Mouse (Mus musculus) olfactory bulb, adult 2 months (tissue): ENCODE measurements around the gene Nhlrc3. TPM values are rescaled to one million over a fixed set of nuclear protein-coding genes. Genes with fewer than 3 reads are reported as not detected.
A peak's percentile ranks its signal among the peaks of the same experiment; 100 is the strongest.

Experiments
- H3K27ac ChIP-seq: fragments of 200-500 bp; 2 replicates; pipeline ENCODE4 v1.5.1; 2012; ENCODE audit warnings: low read depth, low read length; ENCODE audit not compliant: insufficient read depth
- H3K4me1 ChIP-seq: fragments of 200-500 bp; 2 replicates; pipeline ENCODE4 v1.6.1; 2012; ENCODE audit warnings: low read length; ENCODE audit not compliant: control insufficient read depth, insufficient read depth
- H3K4me3 ChIP-seq: fragments of 200-500 bp; 2 replicates; pipeline ENCODE4 v1.5.1; 2012; ENCODE audit warnings: mild to moderate bottlenecking, low read depth, low read length, moderate library complexity; ENCODE audit not compliant: insufficient read depth
- CTCF ChIP-seq: fragments of 200-500 bp; IDR thresholded peaks from 2 replicates; pipeline ENCODE4 v1.5.1; 2012; ENCODE audit warnings: low read depth, mild to moderate bottlenecking, low read length, moderate library complexity; ENCODE audit not compliant: insufficient read depth
- POLR2A ChIP-seq: fragments of 200-500 bp; IDR thresholded peaks from 2 replicates; pipeline ENCODE4 v1.6.1; 2012; ENCODE audit warnings: mild to moderate bottlenecking, low read depth, low read length, moderate library complexity; ENCODE audit not compliant: insufficient read depth
- WGBS: fragments of 180-500 bp; shearing (Covaris S2); methylation state at CpG from one replicate; pipeline ENCODE4 v1.1.7; 2018; 5-methylcytosine and 5-hydroxymethylcytosine counted together
- polyA plus RNA-seq: library from polyadenylated mRNA; stranded (reverse); fragments of >200 nt; gene quantifications from 2 replicates; pipeline ENCODE4 v1.2.4, GENCODE M21; 2012; ENCODE audit warnings: low replicate concordance; ENCODE audit not compliant: missing spikeins, insufficient read depth, insufficient read length

The Nhlrc3 gene
- polyA plus RNA-seq, 1 experiment: not detected

DNA sequence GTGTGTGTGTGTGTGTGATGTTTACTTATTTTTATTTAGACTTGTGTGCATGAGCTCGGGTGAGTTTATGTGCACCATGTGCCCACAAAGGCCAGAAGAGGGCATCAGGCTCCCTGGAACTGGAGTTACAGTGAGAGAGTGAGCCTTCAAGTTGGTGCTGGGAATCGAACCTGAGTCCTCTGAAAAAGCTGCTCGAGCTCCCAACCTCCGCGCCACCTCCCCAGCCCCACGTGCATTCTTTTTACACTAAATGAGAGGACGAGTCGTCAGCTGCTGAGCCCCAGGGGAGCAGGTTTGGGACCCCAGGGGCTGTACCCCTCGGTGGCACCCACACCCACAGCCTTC is 459 bp downstream of the Nhlrc3 start:
- 2% methylated on average over 9 of the region's 9 CpGs for WGBS
- Histone ChIP-seq H3K4me3 (peak overlapping the region; percentile 67), H3K4me1 (peaks cover 16% of the 10 kb centered on the region), H3K27ac (peak overlapping the region; percentile 100)
- TF ChIP-seq POLR2A (no peak), CTCF (no peak)

DNA sequence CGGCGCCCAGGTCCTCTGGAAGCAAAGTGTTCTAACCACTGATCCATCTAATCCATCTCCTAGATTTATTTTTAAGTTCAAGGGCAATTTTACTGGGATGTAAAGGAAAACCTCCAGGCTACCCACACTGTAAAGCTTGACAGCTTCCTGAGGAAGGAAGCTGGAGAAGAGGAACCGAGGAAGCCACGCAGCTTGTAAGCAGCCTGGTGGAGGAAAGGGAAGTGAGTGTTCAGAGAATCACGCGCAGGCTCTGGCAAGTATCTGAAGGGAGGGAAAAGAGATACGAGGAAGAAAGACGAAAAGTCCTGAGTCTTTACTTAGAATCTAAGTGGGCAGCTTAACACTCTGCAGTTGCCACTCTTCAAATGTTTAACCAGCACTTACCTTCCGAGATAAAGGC is 3.0 kb downstream of the Nhlrc3 start:
- 81% methylated on average over 9 of the region's 9 CpGs for WGBS
- no peak for TF ChIP-seq POLR2A
- no peak for TF ChIP-seq CTCF

DNA sequence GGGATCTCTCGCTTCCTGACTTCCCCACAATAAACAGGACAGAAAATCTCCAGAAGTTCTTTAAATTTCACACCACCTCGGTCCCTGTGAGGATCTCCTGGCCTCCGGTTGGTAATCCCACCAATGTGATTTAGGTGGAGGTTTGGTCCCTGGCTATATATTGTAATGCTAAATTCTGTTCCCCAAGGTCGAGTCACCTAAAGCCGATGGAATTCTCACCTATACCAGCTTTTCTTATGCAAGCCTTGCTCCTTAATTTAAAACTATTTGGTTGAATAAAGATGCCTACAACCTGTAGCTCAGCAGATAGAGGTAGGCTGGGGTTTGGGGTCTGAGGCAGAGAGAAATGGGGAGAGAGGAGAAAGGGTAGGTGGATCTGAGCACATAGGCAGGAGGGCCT is 5.4 kb downstream of the Nhlrc3 start:
- WGBS: 81% methylated on average over 5 of the region's 5 CpGs
- no peak overlapping the region for H3K4me3 ChIP-seq
- H3K27ac ChIP-seq: no peak overlapping the region
- H3K4me1 ChIP-seq: peaks cover 9% of the 10 kb centered on the region; the same call in 1 of the 2 replicates
- TF ChIP-seq CTCF (no peak), POLR2A (no peak)

More for the DNA sequence above, 3.0 kb downstream of the Nhlrc3 start:
- Histone ChIP-seq H3K27ac (no peak overlapping the region), H3K4me1 (peaks cover 9% of the 10 kb centered on the region; the same call in 1 of the 2 replicates), H3K4me3 (no peak overlapping the region)

DNA sequence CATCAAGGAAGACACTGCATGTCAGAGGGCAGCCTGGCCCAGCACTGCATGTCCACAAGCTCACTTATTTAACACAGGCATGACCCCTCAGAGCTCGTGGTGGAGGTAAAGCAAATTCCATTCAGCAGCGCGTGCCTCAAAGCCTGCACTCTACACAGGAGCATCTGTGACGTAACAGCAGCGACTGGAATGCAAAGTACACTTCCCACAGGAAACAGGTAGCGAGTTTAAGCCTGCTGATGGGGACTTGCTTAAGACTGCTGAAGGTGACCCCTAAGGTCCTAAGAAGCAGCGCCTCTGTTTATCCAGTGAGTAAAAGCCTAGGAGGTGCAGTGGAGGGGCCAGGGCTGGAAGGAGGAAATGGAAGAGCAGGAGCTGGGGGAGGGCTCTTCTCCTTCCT is 8.1 kb downstream of the Nhlrc3 start:
- 89% methylated on average over 7 of the region's 7 CpGs for WGBS
- H3K4me1 ChIP-seq: peaks cover 4% of the 10 kb centered on the region; the same call in 1 of the 2 replicates
- TF ChIP-seq CTCF (no peak), POLR2A (no peak)
- no peak overlapping the region for H3K4me3 ChIP-seq
- no peak overlapping the region for H3K27ac ChIP-seq

DNA sequence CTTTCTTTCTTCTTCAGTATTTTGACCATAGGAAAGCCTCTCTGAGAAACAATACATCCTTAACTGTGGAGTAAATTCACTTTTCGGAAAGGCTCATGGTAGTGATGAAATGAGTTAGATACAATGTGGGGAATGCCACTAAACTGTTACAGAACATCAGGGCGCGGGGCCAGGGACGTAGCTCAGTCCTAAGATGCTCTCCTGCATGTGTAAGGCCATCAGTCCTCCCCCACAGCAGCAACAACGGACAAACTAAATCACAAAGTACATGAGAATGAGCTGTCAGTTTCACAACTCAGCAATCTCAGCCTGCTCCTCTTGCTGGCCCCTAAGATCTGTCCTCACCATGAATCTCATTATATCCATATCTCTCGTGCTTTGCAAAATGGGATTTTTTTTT is 8.6 kb downstream of the Nhlrc3 start:
- 91% methylated on average over 6 of the region's 6 CpGs for WGBS
- Histone ChIP-seq H3K4me1 (peaks cover 2% of the 10 kb centered on the region; the same call in 1 of the 2 replicates), H3K27ac (no peak overlapping the region), H3K4me3 (no peak overlapping the region)
- TF ChIP-seq POLR2A: no peak
- no peak for TF ChIP-seq CTCF

DNA sequence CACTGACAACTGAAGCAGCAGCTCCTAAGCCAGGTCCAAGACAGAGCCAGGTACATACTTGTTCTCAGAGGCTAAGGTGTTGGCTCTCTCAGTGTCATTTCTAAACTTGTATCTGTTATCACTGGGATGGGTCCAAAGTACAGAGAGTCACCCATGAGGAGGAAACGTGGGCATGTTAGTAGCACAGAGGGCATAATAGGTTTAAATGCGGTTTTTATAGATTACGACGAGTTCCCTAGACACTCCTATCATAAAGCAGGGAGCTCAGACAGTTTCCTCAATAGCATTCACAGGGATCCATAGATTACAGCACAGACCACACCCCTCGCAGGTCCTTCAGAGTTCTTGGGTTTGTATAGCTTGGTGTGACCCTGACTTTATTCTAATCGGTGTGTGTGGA is 9.1 kb downstream of the Nhlrc3 start:
- TF ChIP-seq POLR2A: no peak
- TF ChIP-seq CTCF: no peak
- 94% methylated on average over 6 of the region's 6 CpGs for WGBS
- no peaks in the 10 kb centered on the region for H3K4me1 ChIP-seq

DNA sequence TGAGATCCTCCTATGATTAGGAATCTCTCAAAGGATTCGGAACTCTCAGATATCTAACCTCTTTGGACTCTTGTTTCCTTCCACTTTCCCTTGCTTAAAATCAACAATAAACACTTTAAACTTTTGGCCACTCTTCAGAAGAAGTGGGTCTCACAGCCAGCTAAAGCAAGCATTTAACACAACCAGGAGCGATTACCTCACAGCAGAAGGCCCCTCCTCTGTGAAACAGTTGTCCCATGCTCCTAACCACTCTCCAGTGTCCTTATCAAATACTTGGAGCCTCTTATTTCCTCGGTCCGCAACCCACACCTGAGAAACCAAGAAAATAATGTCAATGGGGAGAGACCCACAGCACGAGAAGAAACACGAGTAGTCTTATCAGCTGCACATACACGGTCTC is 9.8 kb downstream of the Nhlrc3 start:
- H3K4me1 ChIP-seq: no peaks in the 10 kb centered on the region
- WGBS: 92% methylated on average over 7 of the region's 7 CpGs
- no peak for TF ChIP-seq CTCF
- no peak for TF ChIP-seq POLR2A
- no peak overlapping the region for H3K27ac ChIP-seq
- H3K4me3 ChIP-seq: no peak overlapping the region

More for the DNA sequence above, 9.1 kb downstream of the Nhlrc3 start:
- Histone ChIP-seq H3K27ac (no peak overlapping the region), H3K4me3 (no peak overlapping the region)

DNA sequence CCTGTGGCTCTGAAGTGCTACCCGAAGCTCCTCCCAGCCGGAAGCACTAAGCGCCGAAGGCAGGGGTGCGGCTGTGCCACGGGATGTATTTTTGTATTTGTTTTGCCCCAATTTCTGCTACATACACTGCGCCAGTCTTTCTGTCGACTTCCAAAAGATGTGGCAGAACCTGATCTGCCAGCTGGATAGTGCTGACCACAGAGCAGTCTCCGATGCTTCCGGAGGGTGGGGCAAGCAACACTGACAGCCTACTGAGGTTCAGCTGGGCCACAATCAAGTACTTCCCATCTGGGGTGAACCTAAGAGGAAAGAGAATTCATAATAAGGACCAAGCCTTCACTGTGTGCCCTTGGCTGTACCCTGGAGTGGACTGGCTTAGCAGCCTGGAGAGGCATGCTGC is 10.8 kb downstream of the Nhlrc3 start:
- WGBS: 88% methylated on average over 10 of the region's 10 CpGs
- H3K4me3 ChIP-seq: no peak overlapping the region
- TF ChIP-seq POLR2A (no peak), CTCF (no peak)
- no peaks in the 10 kb centered on the region for H3K4me1 ChIP-seq
- no peak overlapping the region for H3K27ac ChIP-seq

DNA sequence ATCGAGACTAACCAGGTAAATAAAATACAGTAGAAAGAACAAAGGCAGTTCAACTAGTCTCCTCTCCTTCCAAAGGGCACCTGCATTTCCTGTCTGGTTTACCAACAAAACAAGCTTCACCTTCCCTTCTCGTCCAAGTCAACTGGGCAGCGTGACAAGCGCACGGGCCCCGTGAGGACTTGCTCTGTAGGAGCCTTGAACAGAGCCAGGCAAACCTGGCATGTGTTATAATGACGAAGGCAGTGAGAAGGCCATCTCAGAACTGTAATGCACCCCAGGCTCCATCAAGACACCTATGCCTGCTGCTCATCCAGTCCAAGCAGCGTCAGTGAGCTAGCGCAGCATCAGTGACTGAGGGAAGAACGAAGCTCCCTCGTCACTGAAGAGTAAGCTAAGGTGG is 12.5 kb downstream of the Nhlrc3 start:
- TF ChIP-seq POLR2A (no peak), CTCF (no peak)

DNA sequence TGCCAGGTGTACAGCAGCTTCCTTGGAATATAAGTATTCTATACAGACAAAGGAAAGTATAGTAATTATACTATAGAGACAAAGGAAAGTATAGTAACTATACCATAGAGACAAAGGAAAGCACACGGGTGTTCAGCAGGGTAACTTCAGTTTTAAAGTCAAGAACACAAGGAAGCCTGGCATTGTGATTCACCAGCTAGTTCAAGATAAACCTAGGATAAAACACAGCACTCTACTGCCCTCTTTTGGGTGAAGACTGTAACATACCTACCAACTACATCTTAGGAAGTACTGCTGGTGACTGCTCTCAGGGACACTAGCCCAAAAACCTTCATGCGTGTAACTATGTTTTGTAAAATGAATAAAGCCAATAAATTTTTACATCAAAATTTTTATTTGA is 14.9 kb downstream of the Nhlrc3 start:
- Histone ChIP-seq H3K27ac (no peak overlapping the region), H3K4me3 (no peak overlapping the region), H3K4me1 (no peaks in the 10 kb centered on the region)
- 11% methylated on average over 2 of the region's 2 CpGs for WGBS
- TF ChIP-seq CTCF (no peak), POLR2A (no peak)

More for the DNA sequence above, 12.5 kb downstream of the Nhlrc3 start:
- Histone ChIP-seq H3K4me3 (no peak overlapping the region), H3K27ac (no peak overlapping the region), H3K4me1 (no peaks in the 10 kb centered on the region)
- WGBS: 89% methylated on average over 11 of the region's 11 CpGs
